Mouse (Mus musculus): ENCODE measurements at regions not wholly inside any gene's neighbourhood (a gene's known extent, or its start where the extent isn't known, plus 50 kb on each side); places are given as distances from the start of the nearest gene placed in this dataset.

DNA sequence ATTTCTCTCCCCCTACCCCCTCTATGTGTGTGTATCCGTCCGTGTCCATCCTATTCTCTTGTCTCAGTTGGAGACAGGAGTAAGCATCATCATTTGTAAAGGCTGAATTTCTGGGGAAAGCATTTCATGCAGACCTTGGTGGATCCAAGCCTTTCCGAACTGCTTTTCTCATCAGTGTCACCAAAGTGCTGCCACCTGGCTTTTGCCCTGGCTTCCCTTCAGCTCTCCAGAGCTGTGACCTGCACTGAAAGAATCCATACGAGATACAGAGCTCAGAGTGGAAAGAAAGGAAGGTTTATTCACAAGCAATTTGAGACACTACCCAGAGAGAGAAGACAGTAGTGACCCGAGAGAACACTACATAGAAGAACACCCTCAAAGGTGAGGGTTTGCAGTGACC lies 248.1 kb downstream of the Cxcl12 start:
- no peak for DNase-seq
- Histone ChIP-seq H3K9ac (no peak overlapping the region), H3K9me3 (ENCODE audit: low read depth, low read length) (no peaks in the 10 kb centered on the region), H3K4me3 (ENCODE audit: low read depth, low read length) (no peak overlapping the region), H3K36me3 (ENCODE audit: insufficient read depth) (no peaks in the 10 kb centered on the region), H3K27ac (ENCODE audit: low read depth) (no peak overlapping the region), H3K4me2 (no peak overlapping the region), H3K4me1 (ENCODE audit: insufficient read depth) (no peaks in the 10 kb centered on the region), H3K27me3 (ENCODE audit: insufficient read depth, low read length) (no peaks in the 10 kb centered on the region)
- TF ChIP-seq CTCF (IDR thresholded peaks at IDR 0.05; ENCODE audit: low read depth), result no peak
- WGBS, result 69% methylated on average over 5 of the region's 5 CpGs
- ATAC-seq (ENCODE audit: insufficient read depth), result no peak

DNA sequence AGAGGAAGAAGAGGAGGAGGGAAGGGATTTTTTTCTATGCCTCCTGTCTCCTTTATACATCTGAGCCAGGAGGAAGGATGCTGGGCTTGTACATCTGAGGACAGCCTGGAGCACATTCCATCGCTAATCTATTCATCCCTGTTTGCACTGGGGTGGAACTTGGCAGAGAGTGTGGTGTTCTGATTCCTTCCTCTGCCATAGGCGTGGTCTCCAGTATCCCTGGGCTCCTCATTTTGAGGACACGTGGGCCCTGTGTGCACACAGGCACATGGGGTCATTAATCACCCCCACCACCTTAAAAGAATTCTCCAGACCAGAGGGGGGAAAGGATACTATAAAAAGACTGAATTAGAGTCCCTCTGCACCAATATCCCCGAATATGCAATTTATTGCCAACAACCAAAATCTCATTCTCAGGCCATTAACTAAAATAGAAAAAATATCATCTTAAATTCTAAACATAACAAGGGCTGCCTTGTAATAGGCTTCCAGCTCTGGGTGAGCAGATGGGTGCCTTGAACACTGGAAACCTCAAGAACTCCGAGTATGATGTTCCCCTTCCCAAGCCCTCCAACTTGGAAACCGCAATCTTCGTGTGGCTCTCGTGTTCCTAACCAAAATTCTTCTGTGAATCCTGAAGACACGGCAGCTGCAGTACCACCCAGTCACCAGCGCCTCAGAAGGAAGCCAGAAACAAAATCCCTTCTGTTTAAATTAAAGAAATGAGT lies 254.7 kb downstream of the Cxcl12 start:
- WGBS, result 69% methylated on average over 10 of the region's 10 CpGs
- no peak for DNase-seq
- H3K9ac ChIP-seq, result no peak overlapping the region

DNA sequence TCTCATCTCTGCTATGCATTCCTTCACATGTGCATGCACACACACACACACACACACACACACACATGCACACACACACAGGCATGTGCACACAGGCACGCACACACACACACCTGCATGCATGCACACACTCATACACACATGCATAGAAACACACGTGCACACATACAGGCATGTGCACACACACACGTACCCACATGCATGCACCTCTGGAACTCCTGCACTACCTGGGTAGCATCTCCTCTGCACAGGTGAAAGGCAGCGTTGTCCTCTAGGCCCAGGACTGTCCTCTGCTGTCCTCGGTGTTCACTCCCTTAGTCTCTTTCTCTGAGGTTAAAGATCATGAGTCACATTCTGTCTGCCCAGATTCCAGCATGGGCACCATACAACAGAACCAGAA lies 258.0 kb downstream of the Cxcl12 start:
- DNase-seq, result no peak
- Histone ChIP-seq H3K27ac (ENCODE audit: low read depth) (no peak overlapping the region), H3K36me3 (ENCODE audit: insufficient read depth) (no peaks in the 10 kb centered on the region), H3K9me3 (ENCODE audit: low read depth, low read length) (no peaks in the 10 kb centered on the region), H3K4me3 (ENCODE audit: low read depth, low read length) (no peak overlapping the region), H3K27me3 (ENCODE audit: insufficient read depth, low read length) (no peaks in the 10 kb centered on the region), H3K4me2 (no peak overlapping the region), H3K4me1 (ENCODE audit: insufficient read depth) (peaks cover 11% of the 10 kb centered on the region), H3K9ac (no peak overlapping the region)
- ATAC-seq (ENCODE audit: insufficient read depth), result no peak
- TF ChIP-seq CTCF (IDR thresholded peaks at IDR 0.05; ENCODE audit: low read depth), result no peak
- 88% methylated on average over 5 of the region's 5 CpGs for WGBS

More for the DNA sequence above, 254.7 kb downstream of the Cxcl12 start:
- peaks cover 8% of the 10 kb centered on the region for H3K4me1 ChIP-seq (ENCODE audit: insufficient read depth)
- H3K27ac ChIP-seq (ENCODE audit: low read depth), result no peak overlapping the region
- H3K4me2 ChIP-seq, result no peak overlapping the region
- no peaks in the 10 kb centered on the region for H3K9me3 ChIP-seq (ENCODE audit: low read depth, low read length)
- H3K27me3 ChIP-seq (ENCODE audit: insufficient read depth, low read length), result no peaks in the 10 kb centered on the region
- no peaks in the 10 kb centered on the region for H3K36me3 ChIP-seq (ENCODE audit: insufficient read depth)
- 0 out of 2 replicates have a peak, but pooled peaks have one; percentile 7 for TF ChIP-seq CTCF (IDR thresholded peaks at IDR 0.05; ENCODE audit: low read depth)
- H3K4me3 ChIP-seq (ENCODE audit: low read depth, low read length), result no peak overlapping the region
- no peak for ATAC-seq (ENCODE audit: insufficient read depth)

DNA sequence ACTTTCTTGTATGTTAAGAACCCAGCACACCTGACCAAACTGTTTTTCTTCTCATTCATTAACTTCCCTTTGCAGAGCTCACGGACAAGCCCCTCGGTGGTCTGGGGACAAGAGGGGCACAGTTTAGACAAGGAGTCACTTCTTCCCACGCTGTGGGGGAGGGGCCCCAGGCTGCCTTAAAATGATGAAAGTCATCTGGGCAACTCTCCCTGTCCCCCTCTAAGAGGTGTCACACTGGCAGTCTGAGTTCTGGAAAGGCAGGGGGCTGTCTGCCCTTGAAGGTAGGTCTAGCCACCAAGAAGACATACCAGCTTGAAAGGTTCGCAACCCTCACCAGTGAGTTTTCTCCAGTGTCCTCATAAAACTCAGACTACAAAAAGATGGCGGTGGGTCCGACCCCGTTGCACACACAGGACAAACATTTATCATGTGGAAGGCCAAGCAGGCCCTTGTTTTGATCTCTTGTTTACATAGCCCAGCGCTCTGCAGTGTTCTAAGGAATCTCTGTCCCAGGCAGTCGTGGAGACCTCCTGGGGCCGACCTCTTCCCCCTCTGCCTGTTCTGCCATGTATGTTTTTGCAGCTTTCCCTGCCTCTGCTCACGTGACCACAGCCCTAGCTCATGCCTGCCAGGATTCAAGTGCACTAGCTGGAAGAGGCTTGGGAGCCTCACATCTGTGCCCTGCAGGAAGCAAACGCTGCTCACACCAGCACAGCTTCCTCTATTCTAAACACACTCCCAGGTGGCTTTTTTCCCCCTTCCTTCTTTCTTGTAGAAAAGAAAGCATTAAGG lies 259.2 kb downstream of the Cxcl12 start:
- peaks cover 13% of the 10 kb centered on the region for H3K4me1 ChIP-seq (ENCODE audit: insufficient read depth)
- H3K4me3 ChIP-seq (ENCODE audit: low read depth, low read length), result no peak overlapping the region
- ATAC-seq (ENCODE audit: insufficient read depth), result peak; percentile 77
- H3K9ac ChIP-seq, result no peak overlapping the region
- H3K36me3 ChIP-seq (ENCODE audit: insufficient read depth), result no peaks in the 10 kb centered on the region
- H3K4me2 ChIP-seq, result peak overlapping the region; percentile 40
- DNase-seq, result peak; percentile 62
- TF ChIP-seq CTCF (IDR thresholded peaks at IDR 0.05; ENCODE audit: low read depth), result no peak
- no peak overlapping the region for H3K27ac ChIP-seq (ENCODE audit: low read depth)
- WGBS, result 9% methylated on average over 12 of the region's 12 CpGs
- H3K27me3 ChIP-seq (ENCODE audit: insufficient read depth, low read length), result no peaks in the 10 kb centered on the region
- H3K9me3 ChIP-seq (ENCODE audit: low read depth, low read length), result no peaks in the 10 kb centered on the region

DNA sequence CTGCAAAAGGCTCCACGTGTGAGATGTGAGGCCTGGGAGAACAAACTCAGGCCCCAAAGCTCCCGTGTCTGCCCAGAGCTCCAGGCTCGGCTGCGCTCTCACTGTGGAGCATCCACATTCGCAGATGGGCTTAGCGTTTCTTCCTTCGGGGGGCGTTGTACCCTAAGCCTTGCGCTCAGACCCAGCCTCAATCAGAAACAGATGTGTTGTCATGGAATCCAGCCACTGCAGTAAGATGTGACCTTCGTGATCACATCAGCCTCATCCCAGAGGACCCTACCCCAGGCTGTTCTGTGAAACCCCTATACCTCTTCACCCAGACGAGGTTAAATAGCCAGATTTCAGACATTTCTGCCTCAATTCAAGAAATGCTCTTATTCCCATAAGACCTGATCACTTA lies 260.1 kb downstream of the Cxcl12 start:
- Histone ChIP-seq H3K27me3 (ENCODE audit: insufficient read depth, low read length) (no peaks in the 10 kb centered on the region), H3K9ac (no peak overlapping the region), H3K36me3 (ENCODE audit: insufficient read depth) (no peaks in the 10 kb centered on the region), H3K9me3 (ENCODE audit: low read depth, low read length) (no peaks in the 10 kb centered on the region), H3K27ac (ENCODE audit: low read depth) (no peak overlapping the region), H3K4me2 (no peak overlapping the region), H3K4me1 (ENCODE audit: insufficient read depth) (peaks cover 13% of the 10 kb centered on the region), H3K4me3 (ENCODE audit: low read depth, low read length) (no peak overlapping the region)
- WGBS, result 76% methylated on average over 11 of the region's 11 CpGs
- TF ChIP-seq CTCF (IDR thresholded peaks at IDR 0.05; ENCODE audit: low read depth), result no peak
- ATAC-seq (ENCODE audit: insufficient read depth) (no peak), DNase-seq (no peak)

DNA sequence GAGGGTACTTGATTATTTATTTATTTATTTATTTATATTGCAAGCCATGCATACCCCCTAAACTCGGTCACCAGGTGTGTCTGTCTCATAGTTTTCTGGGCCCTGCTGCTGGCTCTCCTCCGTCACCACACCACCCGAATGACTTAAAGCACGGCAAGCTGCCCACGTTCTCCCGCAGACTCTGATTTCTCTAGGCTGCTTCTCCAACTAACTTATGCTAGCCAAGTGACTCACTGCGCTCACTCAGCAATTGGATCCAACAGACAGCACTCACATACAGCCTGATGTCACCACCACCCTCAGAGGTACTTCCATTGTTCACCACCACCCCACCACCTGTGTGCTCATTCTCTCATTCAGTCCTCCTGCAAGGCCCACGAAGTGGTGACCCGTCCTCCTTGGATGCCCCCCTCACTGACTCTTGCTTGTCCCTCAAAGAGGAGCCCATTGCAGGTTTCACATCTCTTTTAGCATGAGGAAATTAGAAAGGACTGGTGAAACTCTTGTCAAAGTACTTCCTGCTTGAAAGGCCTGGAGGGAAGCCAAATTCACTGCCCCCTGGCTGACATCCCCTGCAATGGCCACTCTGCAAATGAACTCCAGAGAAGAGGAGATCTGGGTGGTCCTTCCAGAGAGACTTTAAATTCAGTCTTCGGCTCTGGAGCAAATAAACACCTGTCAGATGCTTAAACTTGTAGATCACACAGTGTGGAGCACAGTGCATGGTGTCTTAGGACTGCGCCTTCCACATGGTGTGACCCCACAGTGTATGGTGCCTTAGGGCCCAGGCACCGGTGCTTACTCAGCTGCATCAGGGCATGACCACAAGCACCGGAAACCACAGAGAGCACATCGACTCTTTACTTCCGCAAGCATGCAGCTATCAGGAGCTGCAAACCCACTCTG lies 262.8 kb downstream of the Cxcl12 start:
- H3K27ac ChIP-seq (ENCODE audit: low read depth), result no peak overlapping the region
- WGBS, result 59% methylated on average over 15 of the region's 15 CpGs
- DNase-seq (peak; percentile 81), ATAC-seq (ENCODE audit: insufficient read depth) (peak; percentile 72)
- peaks cover 15% of the 10 kb centered on the region for H3K4me1 ChIP-seq (ENCODE audit: insufficient read depth)
- H3K9me3 ChIP-seq (ENCODE audit: low read depth, low read length), result no peaks in the 10 kb centered on the region
- TF ChIP-seq CTCF (IDR thresholded peaks at IDR 0.05; ENCODE audit: low read depth), result peak; percentile 61
- H3K4me2 ChIP-seq, result no peak overlapping the region
- no peaks in the 10 kb centered on the region for H3K27me3 ChIP-seq (ENCODE audit: insufficient read depth, low read length)
- H3K4me3 ChIP-seq (ENCODE audit: low read depth, low read length), result no peak overlapping the region
- no peak overlapping the region for H3K9ac ChIP-seq
- no peaks in the 10 kb centered on the region for H3K36me3 ChIP-seq (ENCODE audit: insufficient read depth)
